Mouse (Mus musculus) intestine, embryonic 14.5 days (tissue): ENCODE measurements around the gene Slc11a2. TPM values are rescaled to one million over a fixed set of nuclear protein-coding genes. Genes with fewer than 3 reads are reported as not detected.
A peak's percentile ranks its signal among the peaks of the same experiment; 100 is the strongest.

Source experiments
- ATAC-seq: fragments of 200-750 bp; cut with Nextera tagmentation; replicated peaks from 2 replicates; pipeline ENCODE4 v1.8.0; 2017; ENCODE audit warnings: low read depth, moderate number of reproducible peaks, moderate TSS enrichment, moderate library complexity; ENCODE audit not compliant: low FRiP score, low TSS enrichment
- DNase-seq: peaks from one replicate; pipeline ENCODE4 v3.0.0-alpha.2; 2018; ENCODE audit warnings: low spot score
- H3K27ac ChIP-seq: fragments of 300-500 bp; sonication (generic); 2 replicates; pipeline ENCODE4 v1.5.1; 2014; ENCODE audit warnings: low read depth, mild to moderate bottlenecking, control low read depth
- H3K27me3 ChIP-seq: fragments of 300-500 bp; sonication (generic); replicated peaks from 2 replicates; pipeline ENCODE4 v1.6.1; 2014; ENCODE audit warnings: low read length, control low read depth; ENCODE audit not compliant: control insufficient read depth, insufficient read depth
- H3K36me3 ChIP-seq: fragments of 300-500 bp; sonication (generic); 2 replicates; pipeline ENCODE4 v1.6.1; 2014; ENCODE audit warnings: low read length, control low read depth; ENCODE audit not compliant: control insufficient read depth, insufficient read depth
- H3K4me1 ChIP-seq: fragments of 300-500 bp; sonication (generic); replicated peaks from 2 replicates; pipeline ENCODE4 v1.6.1; 2014; ENCODE audit warnings: low read length, control low read depth, mixed read lengths; ENCODE audit not compliant: control insufficient read depth, insufficient read depth
- H3K4me2 ChIP-seq: fragments of 300-500 bp; sonication (generic); 2 replicates; pipeline ENCODE4 v1.6.1; 2014; ENCODE audit warnings: low read length
- H3K4me3 ChIP-seq: fragments of 300-500 bp; sonication (generic); 2 replicates; pipeline ENCODE4 v1.5.1; 2014; ENCODE audit warnings: low read depth, low read length, control low read depth, mixed read lengths
- H3K9ac ChIP-seq: fragments of 300-500 bp; sonication (generic); 2 replicates; pipeline ENCODE4 v1.6.1; 2014; ENCODE audit warnings: mild to moderate bottlenecking, low read length
- H3K9me3 ChIP-seq: fragments of 300-500 bp; sonication (generic); 2 replicates; pipeline ENCODE4 v1.6.1; 2016; ENCODE audit warnings: low read length, control low read depth; ENCODE audit not compliant: control insufficient read depth
- WGBS: fragments of 180-500 bp; shearing (Covaris S2); extraction: QIAGEN DNeasy Blood & Tissue Kit; methylation state at CpG from one replicate; pipeline ENCODE4 v1.1.7; 2014; 5-methylcytosine and 5-hydroxymethylcytosine counted together
- polyA plus RNA-seq: library from polyadenylated mRNA; unstranded; fragments of >200 nt; fragmentation: Nextera tagmentation; extraction: Ambion mirVana; gene quantifications from 2 replicates; pipeline ENCODE4 v1.2.1, GENCODE M21; 2014

Slc11a2 gene
- polyA plus RNA-seq, 1 experiment from 2014 or later, result 20.6 TPM

- Histone ChIP-seq H3K4me1 (peaks cover 13% of the 10 kb centered on the region; the same call in 1 of the 2 replicates), H3K27ac (no peak overlapping the region), H3K9ac (no peak overlapping the region)
Measured at GRCm38 (mm10) chr15:100417854-100418450, 6.9 kb downstream of the Slc11a2 start.

GRCm38 (mm10) chr15:100415684-100416083, 9.2 kb downstream of the Slc11a2 start:
- Histone ChIP-seq H3K9ac (no peak overlapping the region), H3K4me1 (0 out of 2 replicates have a peak, but pooled peaks cover 4% of the 10 kb centered on the region), H3K9me3 (no peaks in the 10 kb centered on the region), H3K36me3 (peaks cover 7% of the 10 kb centered on the region), H3K4me2 (no peak overlapping the region), H3K27me3 (no peaks in the 10 kb centered on the region), H3K4me3 (no peak overlapping the region), H3K27ac (no peak overlapping the region)
- DNase-seq (no peak), ATAC-seq (no peak)
- 80% methylated on average over 8 of the region's 8 CpGs for WGBS

More at GRCm38 (mm10) chr15:100417854-100418450, 6.9 kb downstream of the Slc11a2 start:
- Histone ChIP-seq H3K4me3 (no peak overlapping the region), H3K27me3 (no peaks in the 10 kb centered on the region), H3K9me3 (no peaks in the 10 kb centered on the region), H3K4me2 (no peak overlapping the region), H3K36me3 (no peaks in the 10 kb centered on the region)
- 79% methylated on average over 9 of the region's 9 CpGs for WGBS
- ATAC-seq (no peak), DNase-seq (no peak)

GRCm38 (mm10) chr15:100414942-100415341, 9.9 kb downstream of the Slc11a2 start:
- no peak for DNase-seq
- Histone ChIP-seq H3K27me3 (no peaks in the 10 kb centered on the region), H3K36me3 (peaks cover 12% of the 10 kb centered on the region), H3K9me3 (no peaks in the 10 kb centered on the region), H3K9ac (no peak overlapping the region), H3K27ac (no peak overlapping the region), H3K4me2 (no peak overlapping the region), H3K4me3 (no peak overlapping the region), H3K4me1 (0 out of 2 replicates have a peak, but pooled peaks cover 1% of the 10 kb centered on the region)
- no peak for ATAC-seq
- WGBS, result 93% methylated on average over 13 of the region's 13 CpGs

GRCm38 (mm10) chr15:100414011-100414410, 10.9 kb downstream of the Slc11a2 start:
- H3K9ac ChIP-seq, result no peak overlapping the region
- H3K9me3 ChIP-seq, result no peaks in the 10 kb centered on the region
- H3K27me3 ChIP-seq, result no peaks in the 10 kb centered on the region
- H3K4me3 ChIP-seq, result no peak overlapping the region
- 0 out of 2 replicates have a peak, but pooled peaks have one; percentile 62 for ATAC-seq
- peaks cover 21% of the 10 kb centered on the region for H3K36me3 ChIP-seq
- DNase-seq, result no peak
- H3K4me2 ChIP-seq, result no peak overlapping the region
- no peaks in the 10 kb centered on the region for H3K4me1 ChIP-seq
- H3K27ac ChIP-seq, result no peak overlapping the region
- 54% methylated on average over 4 of the region's 4 CpGs for WGBS

GRCm38 (mm10) chr15:100413306-100413705, 11.6 kb downstream of the Slc11a2 start:
- no peak for DNase-seq
- no peak overlapping the region for H3K4me2 ChIP-seq
- no peak overlapping the region for H3K9ac ChIP-seq
- no peaks in the 10 kb centered on the region for H3K27me3 ChIP-seq
- H3K36me3 ChIP-seq, result peaks cover 27% of the 10 kb centered on the region
- H3K4me3 ChIP-seq, result no peak overlapping the region
- 75% methylated on average over 4 of the region's 5 CpGs for WGBS
- no peak overlapping the region for H3K27ac ChIP-seq
- no peaks in the 10 kb centered on the region for H3K9me3 ChIP-seq
- ATAC-seq, result no peak
- no peaks in the 10 kb centered on the region for H3K4me1 ChIP-seq

- no peak overlapping the region for H3K27ac ChIP-seq
- ATAC-seq, result no peak
- no peak overlapping the region for H3K4me3 ChIP-seq
- H3K4me1 ChIP-seq, result no peaks in the 10 kb centered on the region
- H3K36me3 ChIP-seq, result peaks cover 32% of the 10 kb centered on the region
- H3K4me2 ChIP-seq, result no peak overlapping the region
- H3K9ac ChIP-seq, result no peak overlapping the region
- no peaks in the 10 kb centered on the region for H3K27me3 ChIP-seq
- DNase-seq, result no peak
- no peaks in the 10 kb centered on the region for H3K9me3 ChIP-seq
- WGBS, result 86% methylated on average over 5 of the region's 5 CpGs
Measured at GRCm38 (mm10) chr15:100411731-100412130, 13.1 kb downstream of the Slc11a2 start.

GRCm38 (mm10) chr15:100410918-100411672, 13.8 kb downstream of the Slc11a2 start:
- no peak overlapping the region for H3K4me3 ChIP-seq
- no peak overlapping the region for H3K4me2 ChIP-seq
- no peak overlapping the region for H3K9ac ChIP-seq
- H3K27ac ChIP-seq, result no peak overlapping the region
- ATAC-seq (0 out of 2 replicates have a peak, but pooled peaks have one; percentile 32), DNase-seq (peak; percentile 59)
- H3K36me3 ChIP-seq, result peaks cover 33% of the 10 kb centered on the region
- WGBS, result 55% methylated on average over 14 of the region's 14 CpGs
- no peaks in the 10 kb centered on the region for H3K9me3 ChIP-seq
- H3K27me3 ChIP-seq, result no peaks in the 10 kb centered on the region
- no peaks in the 10 kb centered on the region for H3K4me1 ChIP-seq

GRCm38 (mm10) chr15:100406088-100406487, 18.8 kb downstream of the Slc11a2 start:
- DNase-seq, result no peak
- Histone ChIP-seq H3K9me3 (no peaks in the 10 kb centered on the region), H3K9ac (no peak overlapping the region), H3K4me3 (no peak overlapping the region), H3K4me1 (no peaks in the 10 kb centered on the region), H3K27me3 (no peaks in the 10 kb centered on the region), H3K36me3 (peaks cover 64% of the 10 kb centered on the region), H3K4me2 (no peak overlapping the region), H3K27ac (no peak overlapping the region)
- WGBS, result 77% methylated on average over 5 of the region's 5 CpGs
- ATAC-seq, result no peak
